Mouse (Mus musculus): ENCODE measurements around the gene Zfand4.
"Not testable (repeated sequence)": the region's sequence is repeated elsewhere in the genome, so short reads cannot be mapped to it uniquely, and the experiment has no call there.

The Zfand4 gene

DNA sequence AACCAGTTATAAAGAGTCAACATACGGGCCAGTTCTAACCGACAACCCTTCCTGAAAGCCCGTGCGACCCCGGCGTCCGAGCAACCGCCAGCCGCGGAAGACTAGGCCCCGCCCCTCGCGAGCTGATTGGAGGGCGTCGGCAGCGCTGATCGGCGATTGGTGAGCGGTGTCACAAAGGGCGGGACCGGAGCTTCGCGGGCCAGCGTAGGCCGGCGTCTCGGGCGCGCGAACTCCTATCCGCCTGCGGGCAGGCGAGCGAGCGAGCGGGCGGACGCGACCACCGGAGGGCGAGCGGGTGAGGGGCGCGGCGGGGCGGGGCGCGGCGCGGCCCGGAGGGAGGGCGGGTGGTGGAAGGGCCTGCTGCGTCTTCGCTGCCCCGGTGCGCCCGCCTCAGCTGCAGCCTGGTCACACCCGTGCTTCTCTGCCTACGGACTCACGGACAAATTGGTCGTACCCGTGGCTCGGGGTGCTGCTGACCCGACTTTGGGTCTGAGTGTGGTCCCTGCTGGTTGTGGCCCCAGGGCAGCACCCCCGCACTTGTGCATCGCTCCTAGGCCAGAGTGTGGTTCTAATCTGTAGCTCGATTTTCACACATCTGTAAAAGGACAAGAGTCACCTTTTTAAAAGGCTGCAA, at the start of gene Zfand4:
Gene Zfand4, plus strand, starts transcription at position 205 of the 634 bp plus-strand sequence.
- DNase-seq: peak; percentile 84 to 95

DNA sequence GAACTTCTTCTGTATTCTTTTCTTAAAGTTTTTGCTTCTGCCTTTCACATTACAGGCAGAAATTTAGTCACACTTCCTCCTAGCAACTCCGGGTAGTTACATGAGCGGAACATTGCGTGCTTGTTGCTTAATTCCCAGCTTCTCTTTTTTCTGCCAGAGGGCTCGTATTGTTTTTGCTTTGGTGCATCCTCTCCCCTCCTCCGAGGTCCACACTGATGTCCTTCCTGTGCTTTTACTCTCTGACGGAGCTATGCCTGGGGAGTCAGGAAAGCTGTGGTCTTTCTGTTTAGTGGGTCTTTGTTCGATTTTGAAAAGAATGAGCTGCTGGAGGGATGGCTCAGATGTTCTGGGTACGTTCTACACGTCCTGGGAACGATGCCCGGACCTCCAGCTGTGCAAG, 36.3 kb upstream of the Zfand4 start:
- DNase-seq: no peak

DNA sequence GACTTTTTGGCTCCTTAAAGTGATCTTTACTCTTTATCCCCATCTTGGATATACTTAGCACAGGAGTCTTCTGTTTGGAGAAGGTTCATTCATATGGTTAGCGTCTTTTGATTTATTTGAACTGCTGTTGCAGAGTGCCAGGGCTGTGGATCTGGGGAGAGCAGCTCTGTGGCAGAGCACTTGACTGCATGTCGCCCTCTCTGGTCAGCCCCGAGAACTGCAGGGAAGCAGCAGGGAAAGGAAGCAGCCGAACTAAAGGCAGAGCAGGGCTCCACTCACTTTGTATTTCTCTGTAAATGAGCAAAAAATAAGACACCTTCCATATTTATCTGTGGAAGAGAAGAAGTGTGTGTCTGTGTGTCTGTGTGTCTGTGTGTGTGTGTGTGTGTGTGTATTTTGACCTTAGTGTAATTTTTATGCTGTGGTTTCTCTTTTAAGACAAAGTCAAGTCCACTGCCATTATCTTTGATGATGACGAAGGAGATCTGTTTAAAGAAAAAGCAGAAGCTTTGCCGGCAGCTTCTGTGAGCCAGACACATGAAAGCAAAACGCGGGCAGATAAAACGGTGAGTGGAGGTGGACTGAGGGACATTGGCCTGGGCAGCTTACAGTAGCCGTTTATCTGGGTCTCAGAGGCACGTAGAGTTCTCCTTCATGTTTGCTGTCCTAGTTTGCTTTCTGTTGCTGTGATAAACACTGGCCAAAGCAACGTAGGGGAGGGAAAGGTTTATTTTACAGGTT, 35.1 kb upstream of the Zfand4 start:
- DNase-seq: peak; percentile 40 to 67

- DNase-seq: not testable (repeated sequence)
Observed at GRCm38 (mm10) chr6:116234821-116235220, 29.2 kb upstream of the Zfand4 start.

GRCm38 (mm10) chr6:116235336-116235735, 28.7 kb upstream of the Zfand4 start:
- no peak for DNase-seq

GRCm38 (mm10) chr6:116238083-116238482, 25.9 kb upstream of the Zfand4 start:
- no peak for DNase-seq

- no peak for DNase-seq
Observed at GRCm38 (mm10) chr6:116240371-116240770, 23.7 kb upstream of the Zfand4 start.

GRCm38 (mm10) chr6:116259649-116260048, 4.4 kb upstream of the Zfand4 start:
- no peak for DNase-seq

DNA sequence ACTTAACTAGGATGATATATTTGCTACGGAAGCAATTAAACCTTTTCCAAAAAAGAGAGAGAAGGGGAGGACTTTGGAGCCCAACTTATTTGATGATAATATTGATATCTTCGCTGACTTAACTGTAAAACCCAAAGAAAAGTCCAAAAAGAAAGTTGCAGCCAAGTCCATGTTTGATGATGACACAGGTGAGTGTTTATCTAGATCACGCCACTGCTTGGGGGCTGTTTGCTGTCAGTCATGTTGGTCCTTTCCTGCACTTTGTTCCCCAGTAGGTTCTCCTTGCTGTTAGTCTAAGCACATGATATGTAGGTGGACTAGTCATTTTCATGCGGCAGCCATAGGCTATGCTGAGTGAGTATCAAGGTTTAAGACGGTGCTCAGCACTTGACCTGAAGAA, 3.5 kb upstream of the Zfand4 start:
- DNase-seq: no peak

DNA sequence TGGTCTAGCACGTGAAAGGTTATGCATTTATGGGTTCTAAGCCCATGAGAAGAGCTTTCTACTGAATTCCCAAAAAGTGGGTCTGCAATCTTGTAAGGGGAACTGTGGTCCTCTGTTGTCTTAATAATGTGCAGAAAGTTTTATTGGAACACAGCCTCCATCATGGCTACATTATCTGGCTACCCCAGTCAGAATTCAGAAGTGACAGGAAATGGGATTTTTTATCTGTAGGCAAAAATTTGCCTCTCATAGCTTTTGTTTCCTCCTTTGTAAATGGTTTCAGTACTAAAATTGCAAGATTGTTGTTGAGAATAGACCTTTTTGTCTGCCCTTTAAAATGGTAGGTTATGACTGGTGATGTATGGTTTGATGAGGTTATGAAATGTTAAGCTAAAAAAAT, 1.2 kb upstream of the Zfand4 start:
- DNase-seq: no peak

- DNase-seq: no peak
Observed at GRCm38 (mm10) chr6:116264836-116265235, 814 bp downstream of the Zfand4 start.

GRCm38 (mm10) chr6:116265603-116266002, 1.6 kb downstream of the Zfand4 start:
- DNase-seq: no peak

GRCm38 (mm10) chr6:116266273-116267109, 2.5 kb downstream of the Zfand4 start:
- DNase-seq: no peak

- DNase-seq: no peak
Observed at GRCm38 (mm10) chr6:116267110-116267423, 3.0 kb downstream of the Zfand4 start.

GRCm38 (mm10) chr6:116275695-116276094, 11.7 kb downstream of the Zfand4 start:
- DNase-seq: no peak

DNA sequence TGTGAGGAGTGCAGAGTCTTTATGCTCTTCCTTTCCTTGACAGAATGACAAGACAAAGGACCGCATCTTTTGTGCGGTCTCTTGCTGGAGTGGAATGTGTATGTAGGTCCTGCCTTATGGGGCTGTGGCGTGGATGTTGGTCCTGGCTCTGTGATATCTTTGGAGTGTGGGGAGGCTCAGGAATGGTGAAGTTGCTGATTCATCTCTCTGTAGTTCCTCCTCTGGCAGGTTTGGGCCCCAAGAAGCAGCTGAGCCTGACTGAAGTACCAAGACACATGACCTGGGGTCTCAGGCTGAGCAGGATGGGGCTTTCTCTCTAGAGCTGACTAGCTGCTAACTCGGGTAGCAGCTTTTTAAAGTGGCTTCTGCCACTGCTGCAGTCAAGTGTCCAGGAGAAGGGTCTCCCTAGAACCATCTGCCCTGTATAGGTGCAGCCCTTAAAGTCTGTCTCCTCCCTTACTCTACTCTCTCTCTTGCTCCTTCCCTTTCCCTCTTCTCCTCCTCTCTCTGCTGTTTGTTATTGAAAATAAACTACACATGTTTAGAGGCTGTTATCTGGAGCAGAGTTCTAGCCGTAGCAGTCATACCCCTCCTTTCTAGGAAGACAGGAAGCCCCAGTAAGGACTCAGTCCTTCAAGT, 14.8 kb downstream of the Zfand4 start:
- no peak for DNase-seq

DNA sequence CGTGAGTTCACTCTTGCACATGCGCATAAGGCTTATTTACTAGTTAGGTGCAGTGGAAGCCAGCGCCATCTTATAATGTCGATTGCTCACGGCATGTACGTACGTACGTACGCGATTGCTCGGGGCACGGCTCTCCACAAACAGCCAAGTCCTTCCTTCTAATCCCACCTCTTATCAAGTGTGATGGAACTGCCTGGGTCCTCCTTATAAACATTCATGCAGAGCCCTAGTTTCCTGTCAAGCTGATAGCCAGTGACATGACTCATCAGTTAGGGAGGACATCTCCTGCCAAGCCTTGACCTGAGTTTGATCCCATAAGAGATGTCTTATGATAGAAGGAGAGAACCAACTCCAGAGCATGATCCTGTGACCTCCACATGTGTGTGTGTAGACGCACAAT, 17.0 kb downstream of the Zfand4 start:
- no peak for DNase-seq

DNA sequence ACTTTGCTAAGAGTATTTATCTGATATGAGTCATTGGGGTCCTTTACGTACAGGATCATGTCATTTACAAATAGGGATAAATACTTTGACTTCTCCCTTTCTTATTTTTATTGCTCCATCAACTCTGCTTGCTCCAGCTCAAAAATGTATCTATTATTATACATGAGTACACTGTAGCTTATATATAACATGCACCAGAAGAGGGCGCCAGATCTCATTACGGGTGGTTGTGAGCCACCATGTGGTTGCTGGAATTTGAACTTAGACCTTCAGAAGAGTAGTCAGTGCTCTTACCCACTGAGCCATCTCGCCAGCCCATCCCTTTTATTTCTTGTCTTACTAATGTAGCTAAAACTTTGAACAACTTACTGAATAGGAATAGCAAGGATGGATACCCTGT, 18.5 kb downstream of the Zfand4 start:
- DNase-seq: peak in 1 of 2 experiments; percentile 39

GRCm38 (mm10) chr6:116283280-116283679, 19.3 kb downstream of the Zfand4 start:
- no peak for DNase-seq

- DNase-seq: no peak
Observed at GRCm38 (mm10) chr6:116286321-116286720, 22.3 kb downstream of the Zfand4 start.

- DNase-seq: no peak
Observed at GRCm38 (mm10) chr6:116286870-116287575, 23.0 kb downstream of the Zfand4 start.

GRCm38 (mm10) chr6:116311411-116311810, 47.4 kb downstream of the Zfand4 start:
- no peak for DNase-seq

GRCm38 (mm10) chr6:116319259-116319658, 55.2 kb downstream of the Zfand4 start:
- DNase-seq: no peak

Data from spleen, adult 18-20 months (tissue).